Mouse (Mus musculus) ES-E14 (cell line): ENCODE data around the gene Lhx6.

ENCODE experiments used
- MAFK ChIP-seq: IDR thresholded peaks from 2 replicates; pipeline ENCODE4 v1.6.1; 2014; ENCODE audit warnings: mild to moderate bottlenecking, low read depth, low read length, inconsistent platforms; ENCODE audit not compliant: insufficient read depth
- ZC3H11A ChIP-seq: IDR thresholded peaks from 2 replicates; pipeline ENCODE4 v1.6.1; 2012; ENCODE audit warnings: low read depth, mild to moderate bottlenecking, inconsistent platforms, low read length, borderline replicate concordance
- ZNF384 ChIP-seq: IDR thresholded peaks from 2 replicates; pipeline ENCODE4 v1.6.1; 2012; ENCODE audit warnings: low read depth, low read length, inconsistent platforms

DNA sequence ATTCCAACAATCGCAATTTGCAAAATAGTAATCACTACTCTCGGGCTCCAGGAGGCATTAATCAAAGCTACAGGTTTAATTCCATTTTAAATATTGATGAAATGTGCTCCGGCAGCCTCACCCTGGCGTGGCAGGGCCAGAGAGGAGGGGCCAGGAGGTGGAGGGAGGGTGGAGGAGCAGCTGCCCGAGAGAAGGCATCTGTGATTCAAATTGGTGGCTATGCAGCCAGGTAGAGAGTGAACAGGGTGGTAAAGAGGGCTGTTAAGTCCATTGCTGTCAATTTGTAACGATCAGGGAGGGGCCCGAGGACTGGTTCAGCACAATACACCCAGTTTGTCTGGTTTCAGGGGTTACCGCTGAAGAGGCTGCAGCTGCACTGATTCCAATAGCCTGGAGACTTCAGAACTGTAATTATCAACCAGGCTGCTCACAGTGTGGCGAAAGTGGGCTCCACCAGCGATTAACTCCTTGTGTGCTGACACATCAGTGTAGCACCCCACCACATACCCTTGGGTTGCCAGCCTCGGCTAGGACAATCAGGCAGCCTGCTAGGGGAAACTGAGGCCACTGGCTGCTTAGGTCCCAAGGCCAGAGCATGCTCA, 27.9 kb downstream of the Lhx6 start:
- no peak for TF ChIP-seq ZC3H11A
- TF ChIP-seq MAFK = no peak
- no peak for TF ChIP-seq ZNF384
